Mouse (Mus musculus): ENCODE results near the gene Slc27a2.
"Not testable (repeated sequence)": the region's sequence is repeated elsewhere in the genome, so short reads cannot be mapped to it uniquely, and the experiment has no call there.

The Slc27a2 gene

DNA sequence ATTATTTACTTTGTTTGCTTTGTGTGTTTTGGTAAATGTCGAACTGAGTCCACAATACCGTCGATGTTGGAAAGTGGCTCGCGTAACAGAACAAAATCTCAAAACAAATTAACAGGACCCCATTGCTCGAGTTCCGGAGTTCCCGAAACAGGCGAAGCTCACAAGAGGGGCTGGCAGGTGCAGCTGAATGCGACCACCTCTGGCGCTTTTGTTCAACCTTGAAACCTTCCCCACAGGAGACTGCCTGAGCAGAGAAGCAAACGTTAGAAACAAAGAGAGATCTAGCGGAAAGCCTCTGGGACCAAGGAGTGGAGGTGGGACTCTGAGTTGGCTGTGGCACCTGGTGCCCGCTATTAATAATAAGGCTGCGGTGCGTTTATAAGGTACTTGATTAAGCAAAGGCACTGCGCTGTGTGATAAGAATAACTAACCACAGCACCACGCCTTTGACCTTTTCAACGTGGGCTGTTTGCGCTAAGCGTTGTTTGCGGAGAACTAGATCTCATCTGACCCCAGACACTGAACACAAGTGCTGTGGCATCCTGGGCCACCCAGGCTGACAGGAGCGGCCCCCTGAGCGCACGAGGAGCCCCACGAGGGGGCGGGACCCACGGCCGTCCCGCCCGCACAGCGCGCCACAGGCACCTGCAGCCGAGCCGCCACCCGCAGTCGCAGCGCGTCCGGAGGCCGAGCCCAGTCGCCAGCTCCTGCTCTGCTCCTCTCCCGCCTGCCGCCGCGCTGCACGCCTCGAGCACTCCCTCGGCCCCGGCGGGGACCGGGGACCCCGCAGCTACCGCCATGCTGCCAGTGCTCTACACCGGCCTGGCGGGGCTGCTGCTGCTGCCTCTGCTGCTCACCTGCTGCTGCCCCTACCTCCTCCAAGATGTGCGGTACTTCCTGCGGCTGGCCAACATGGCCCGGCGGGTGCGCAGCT, at the start of gene Slc27a2:
Slc27a2 (plus strand) TSS at position 51 of the 934 bp plus-strand sequence.
- DNase-seq (ENCODE audit: extremely low read depth, low read depth, low spot score): no peak

DNA sequence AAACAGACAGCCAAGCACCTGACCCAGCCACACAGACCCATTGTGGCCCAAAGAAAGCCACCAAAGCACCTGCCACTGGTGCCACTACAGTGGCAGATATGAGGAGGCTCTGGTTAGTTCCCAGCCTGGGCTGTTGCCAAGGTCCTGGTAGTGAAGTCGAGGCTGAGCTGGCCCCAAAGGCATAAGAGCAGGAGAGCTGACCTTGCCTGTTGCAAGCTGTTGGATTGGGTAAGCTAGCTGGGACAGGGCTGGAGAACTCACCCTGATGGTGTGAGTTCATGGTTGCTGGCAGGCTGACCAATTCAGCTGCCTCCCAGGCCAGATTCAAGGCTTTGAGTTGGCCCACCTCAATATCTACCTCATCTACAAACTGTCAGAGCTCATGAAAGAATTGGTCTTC, 47.1 kb upstream of the Slc27a2 start:
- no peak for DNase-seq (ENCODE audit: extremely low read depth, low read depth, low spot score)

DNA sequence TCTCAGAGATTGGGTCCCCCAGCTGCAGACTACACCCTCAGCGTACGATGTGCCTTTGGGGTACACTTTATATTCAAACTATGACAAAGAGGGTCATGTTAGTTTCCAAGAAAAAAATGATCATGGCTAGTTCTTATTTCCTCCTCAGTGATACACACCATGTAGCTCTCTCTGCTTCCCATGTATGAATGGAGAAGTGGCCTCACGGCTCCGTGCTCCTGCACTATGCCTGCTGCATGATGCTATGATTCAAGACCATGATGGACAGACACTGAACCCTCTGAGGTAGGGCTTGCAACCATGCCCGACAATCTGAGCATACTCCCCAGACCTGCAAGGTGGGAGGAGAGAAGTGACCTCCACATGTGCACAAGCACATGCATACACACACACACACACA, 44.7 kb upstream of the Slc27a2 start:
- DNase-seq (ENCODE audit: extremely low read depth, low read depth, low spot score): no peak

DNA sequence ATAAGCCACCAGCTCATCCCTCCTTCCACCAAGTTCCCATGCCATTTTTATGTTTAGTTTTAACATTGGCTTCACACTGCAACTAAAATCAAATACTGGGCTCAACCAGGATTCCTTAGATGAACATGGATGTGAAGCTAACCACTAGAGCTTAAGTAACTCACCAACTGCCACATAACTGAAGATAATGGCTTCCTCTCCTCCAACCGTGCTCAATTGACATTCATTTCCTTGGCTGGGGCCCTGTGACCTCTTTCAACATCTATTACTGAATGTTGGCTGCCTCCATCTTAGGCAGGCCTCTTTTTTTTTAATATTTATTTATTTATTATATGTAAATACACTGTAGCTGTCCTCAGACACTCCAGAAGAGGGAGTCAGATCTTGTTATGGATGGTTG, 44.0 kb upstream of the Slc27a2 start:
- DNase-seq (ENCODE audit: extremely low read depth, low read depth, low spot score): no peak

DNA sequence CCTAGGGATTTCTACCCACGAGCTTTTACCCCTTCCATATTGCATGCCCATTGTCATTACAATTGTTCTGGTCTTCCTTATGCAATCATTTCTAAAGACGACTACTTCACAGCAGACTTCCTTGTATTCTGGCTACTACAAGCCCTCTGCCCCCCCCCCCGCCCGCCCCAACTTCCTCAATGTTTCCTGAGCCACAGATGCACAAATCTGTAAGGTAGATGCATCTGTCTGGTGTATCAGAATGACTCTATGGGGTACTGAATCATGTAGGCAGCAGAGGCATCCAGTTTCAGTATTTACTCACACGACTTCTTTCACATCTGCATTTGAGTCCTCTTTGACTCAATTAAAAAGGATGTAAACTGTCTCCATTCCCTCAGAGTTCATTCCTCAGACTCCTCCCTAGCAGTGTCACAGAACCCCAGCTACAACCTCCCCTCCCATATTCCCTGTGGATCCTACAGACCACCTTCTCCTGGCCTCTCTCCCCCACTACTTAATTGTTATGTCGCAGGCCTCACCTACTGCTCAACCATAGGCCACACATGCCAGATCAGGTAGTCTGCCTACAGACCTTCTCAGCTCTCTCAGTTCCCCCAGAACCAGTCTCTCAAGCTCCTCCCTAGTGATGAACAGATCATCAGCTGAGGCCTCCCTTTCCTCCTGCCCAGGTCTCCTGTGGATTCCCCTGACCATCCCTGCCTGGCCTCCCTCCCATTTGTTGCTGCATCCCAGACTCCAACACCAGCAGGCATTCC, 37.0 kb upstream of the Slc27a2 start:
- no peak for DNase-seq (ENCODE audit: extremely low read depth, low read depth, low spot score)

DNA sequence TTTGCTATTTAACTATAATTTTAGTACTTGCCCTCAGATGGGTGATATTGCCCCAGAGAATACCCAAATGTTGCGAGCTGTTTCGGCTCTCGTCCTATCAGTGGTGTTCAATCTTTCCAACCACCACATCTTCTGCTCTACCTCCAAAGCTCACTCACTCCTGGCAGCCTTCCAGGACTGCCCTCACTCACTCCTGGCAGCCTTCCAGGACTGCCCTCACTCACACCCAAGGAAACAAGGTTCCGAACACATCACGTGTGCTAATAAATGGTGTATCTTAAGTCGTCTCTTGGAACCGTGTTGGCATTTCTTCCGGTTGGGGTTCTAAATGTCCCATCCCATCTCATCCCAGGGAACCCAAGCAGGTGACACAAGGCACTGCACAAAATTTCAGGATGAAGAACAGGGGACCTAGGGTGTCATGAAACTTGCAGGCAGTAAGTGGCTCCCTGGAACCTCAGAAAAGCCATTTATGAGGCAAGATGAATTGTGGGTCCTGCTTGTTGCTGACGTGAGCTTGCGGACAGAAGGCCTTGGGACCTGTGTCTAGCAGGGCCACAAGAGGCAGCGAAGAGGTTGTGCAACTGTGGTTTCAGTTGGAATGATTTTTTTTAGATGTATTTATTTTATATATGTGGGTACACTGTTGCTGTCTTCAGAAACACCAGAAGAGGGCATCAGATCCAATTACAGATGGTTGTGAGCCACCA, 32.2 kb upstream of the Slc27a2 start:
- DNase-seq (ENCODE audit: extremely low read depth, low read depth, low spot score): no peak

DNA sequence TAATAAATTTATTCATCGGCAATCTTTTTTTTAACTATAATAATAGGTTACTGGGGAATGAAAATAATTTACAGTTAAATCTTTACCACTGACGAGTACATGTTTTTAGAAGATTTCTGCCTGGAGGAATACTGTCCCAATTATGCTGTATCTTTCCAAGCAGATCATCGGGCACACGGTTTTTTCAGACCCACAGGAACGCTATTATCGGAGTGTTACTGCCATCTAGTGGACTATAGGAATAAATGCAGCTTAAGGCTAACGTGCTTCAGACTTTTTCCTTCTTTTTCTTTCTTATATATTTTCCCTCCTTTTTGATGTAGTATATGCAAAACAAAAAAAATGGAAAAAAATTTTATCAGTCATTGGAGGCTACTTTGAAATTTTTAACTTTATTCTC, 31.4 kb upstream of the Slc27a2 start:
- no peak for DNase-seq (ENCODE audit: extremely low read depth, low read depth, low spot score)

DNA sequence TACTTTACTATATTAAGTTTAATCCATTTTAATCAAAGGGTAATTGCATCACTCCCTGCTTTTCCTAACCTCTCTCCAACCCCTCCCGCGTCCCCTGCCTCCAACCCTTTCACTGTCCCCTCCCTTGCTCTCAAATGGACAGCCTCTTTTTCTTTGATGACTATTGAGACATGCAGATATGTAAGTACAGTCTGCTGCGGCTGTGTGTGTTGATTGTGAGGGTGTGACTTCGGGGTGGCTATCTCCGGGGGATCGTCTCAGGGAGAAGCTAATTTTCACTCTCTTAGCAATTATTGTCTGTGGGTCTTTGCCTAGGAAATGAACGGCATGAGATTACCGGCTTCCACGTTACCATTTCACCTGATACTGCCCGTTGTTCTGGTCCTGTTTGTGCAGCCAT, 30.7 kb upstream of the Slc27a2 start:
- no peak for DNase-seq (ENCODE audit: extremely low read depth, low read depth, low spot score)

DNA sequence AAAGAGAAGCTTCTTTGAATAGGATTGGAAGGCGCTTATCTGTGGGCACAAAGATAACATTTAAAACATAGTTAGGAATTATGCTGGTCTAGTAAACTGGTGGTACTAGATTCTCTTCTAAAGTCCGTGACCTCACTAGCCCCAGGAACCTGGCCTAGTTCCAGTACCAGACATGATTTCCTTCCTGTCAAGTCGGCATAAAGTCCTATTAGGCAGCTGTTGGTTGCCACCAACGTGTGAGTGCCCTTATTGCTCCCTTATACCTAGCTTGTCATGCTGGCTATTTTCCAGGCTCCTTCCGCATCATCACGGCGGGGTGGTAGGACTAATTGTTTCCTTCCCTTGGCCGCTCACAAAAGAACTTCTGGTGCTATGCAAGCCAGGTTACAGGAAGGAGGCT, 30.2 kb upstream of the Slc27a2 start:
- no peak for DNase-seq (ENCODE audit: extremely low read depth, low read depth, low spot score)

DNA sequence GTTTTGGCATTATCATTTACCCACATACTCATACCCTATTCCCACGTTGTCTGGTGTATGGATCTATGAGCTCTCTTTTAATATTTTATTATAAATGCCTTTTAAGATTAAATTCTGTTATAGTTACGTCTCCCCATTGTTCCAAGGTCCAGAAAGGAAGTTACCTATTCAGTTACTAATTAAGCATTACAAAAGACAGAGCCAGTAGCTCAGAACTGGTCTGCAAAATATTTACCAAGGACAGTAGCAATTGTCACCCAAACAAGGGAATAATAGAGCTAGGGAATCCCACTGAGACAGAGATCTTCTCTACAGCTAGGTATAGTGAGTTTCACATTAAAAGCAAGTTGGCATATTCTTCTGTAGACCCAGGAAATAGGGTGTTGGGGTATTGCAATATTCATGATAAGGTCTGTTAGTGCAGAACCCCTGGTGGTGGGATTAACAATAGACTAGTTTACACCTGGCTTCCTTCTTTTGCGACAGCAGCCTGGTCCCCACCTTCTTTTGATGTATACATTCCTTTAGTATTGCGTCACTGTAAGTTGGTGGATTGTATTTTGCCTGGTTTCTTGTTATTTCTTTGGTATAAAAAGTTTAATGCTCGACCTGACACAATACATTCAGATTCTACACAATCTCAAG, 29.0 kb upstream of the Slc27a2 start:
- DNase-seq (ENCODE audit: extremely low read depth, low read depth, low spot score): not testable (repeated sequence)

DNA sequence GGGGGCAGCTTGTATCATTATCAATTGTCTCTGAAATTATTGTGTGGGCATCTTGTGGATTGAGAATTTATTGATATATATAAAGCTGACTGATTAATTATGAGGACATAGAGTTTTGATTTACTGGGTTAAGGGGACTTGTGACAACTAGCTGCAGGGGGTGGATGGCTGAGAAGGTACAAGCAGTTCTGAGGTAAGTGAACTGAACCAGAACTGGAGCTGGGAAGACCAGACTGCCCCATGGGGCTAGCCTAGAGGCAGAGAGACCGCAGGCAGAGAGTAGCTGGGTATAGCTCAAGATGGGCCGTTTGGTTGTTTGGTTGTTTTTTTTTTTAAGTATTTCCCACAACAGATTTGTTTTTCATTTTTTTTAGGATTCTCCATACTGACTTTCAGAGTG, 27.9 kb upstream of the Slc27a2 start:
- no peak for DNase-seq (ENCODE audit: extremely low read depth, low read depth, low spot score)

DNA sequence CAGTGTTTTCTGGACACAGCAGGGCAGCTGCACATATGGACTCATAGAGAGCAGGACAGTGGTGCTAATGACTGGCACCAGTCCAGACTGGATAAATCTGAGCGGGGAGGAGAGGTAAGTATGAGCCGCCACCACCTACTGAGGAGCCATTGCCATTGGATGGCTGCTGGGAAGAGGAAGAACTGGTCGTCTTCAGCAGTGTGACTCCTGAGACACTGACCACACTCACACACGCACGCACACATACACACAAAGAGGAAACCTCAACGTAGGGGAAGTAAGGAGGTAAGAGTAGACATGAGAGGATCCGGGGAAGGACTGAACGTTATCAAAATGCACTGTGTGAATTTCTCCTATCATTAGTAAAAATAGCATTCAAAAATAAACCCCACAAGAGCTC, 24.7 kb upstream of the Slc27a2 start:
- DNase-seq (ENCODE audit: extremely low read depth, low read depth, low spot score): no peak

DNA sequence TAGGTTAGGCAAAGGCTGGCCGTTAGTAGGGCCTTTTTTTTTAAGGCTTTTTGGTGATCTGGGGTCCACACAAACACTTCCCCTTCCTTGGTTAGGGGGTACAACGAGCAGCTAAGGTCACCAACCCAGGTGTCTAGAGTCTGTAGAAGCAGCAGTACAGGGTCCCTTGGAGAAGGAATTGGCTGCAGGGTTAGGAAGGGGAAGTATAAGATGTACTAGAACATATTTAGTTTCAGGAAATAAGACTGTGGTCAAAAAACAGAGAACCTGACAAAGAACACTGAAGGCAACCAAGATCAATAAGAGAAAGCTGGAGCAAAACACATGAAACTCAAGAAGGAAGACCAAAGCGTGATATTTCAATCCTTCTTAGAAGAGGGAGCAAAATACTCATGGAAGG, 21.6 kb upstream of the Slc27a2 start:
- no peak for DNase-seq (ENCODE audit: extremely low read depth, low read depth, low spot score)

DNA sequence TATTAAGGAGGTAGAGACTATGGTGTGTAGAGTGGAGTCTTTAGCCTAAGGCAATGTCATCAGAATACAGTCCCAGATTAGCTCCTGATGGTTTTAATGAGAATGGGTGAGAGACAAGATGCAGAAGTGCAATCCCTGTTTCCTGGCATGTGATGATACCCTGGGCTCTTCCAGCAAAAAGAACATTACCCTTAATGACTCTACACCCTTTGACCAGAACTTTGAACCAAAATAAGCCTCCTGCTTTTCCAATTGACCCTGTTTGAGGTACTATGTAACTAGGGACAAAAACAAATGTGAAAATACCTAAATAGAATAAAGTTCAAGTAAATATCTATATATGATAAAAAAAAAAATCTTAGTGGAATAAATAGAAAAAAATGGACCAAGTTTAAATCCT, 14.6 kb upstream of the Slc27a2 start:
- DNase-seq (ENCODE audit: extremely low read depth, low read depth, low spot score): no peak

DNA sequence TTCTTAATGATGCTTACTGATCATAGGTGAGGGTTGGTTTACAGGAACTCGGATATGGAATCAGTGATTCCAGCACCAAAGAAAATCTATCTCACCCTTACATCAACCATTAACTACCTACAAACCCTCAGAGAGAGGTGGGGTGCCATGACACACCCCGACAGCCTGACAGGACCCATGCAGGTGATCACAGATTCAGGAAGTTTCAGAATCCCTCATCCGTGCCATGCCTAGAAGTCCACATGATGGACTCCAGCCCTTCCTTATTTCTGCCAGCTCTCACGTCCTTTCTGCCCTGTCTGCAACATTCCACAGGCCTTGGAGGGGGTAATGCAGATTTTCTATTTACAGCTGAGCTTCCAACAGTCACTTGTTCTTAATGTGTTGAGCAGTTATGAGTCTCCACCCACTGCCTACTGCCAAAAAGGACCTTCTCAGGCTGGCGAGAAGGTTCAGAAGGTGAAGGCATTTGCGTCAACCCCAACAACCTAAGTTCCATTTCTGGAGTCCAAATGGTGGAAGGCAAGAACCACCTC, 11.7 kb upstream of the Slc27a2 start:
- DNase-seq (ENCODE audit: extremely low read depth, low read depth, low spot score): no peak

DNA sequence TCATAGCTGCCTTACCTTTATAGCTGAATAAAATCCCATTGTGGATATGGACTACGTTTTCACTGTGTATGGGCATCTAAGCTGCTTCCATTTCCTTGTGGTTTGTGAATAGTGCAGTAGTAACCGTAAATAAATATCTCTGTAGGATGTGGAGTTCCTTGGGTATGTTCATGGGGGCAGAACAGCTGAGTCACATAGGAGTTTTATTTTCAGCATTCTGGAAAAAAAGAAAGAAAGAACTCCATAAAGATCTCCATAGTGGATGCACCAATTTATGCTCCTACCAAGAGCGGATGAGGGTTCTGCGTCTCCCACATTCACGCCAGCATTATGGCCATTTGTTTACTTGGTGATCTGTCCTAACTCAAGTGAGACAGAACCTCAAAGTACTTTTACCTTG, 10.0 kb upstream of the Slc27a2 start:
- no peak for DNase-seq (ENCODE audit: extremely low read depth, low read depth, low spot score)

DNA sequence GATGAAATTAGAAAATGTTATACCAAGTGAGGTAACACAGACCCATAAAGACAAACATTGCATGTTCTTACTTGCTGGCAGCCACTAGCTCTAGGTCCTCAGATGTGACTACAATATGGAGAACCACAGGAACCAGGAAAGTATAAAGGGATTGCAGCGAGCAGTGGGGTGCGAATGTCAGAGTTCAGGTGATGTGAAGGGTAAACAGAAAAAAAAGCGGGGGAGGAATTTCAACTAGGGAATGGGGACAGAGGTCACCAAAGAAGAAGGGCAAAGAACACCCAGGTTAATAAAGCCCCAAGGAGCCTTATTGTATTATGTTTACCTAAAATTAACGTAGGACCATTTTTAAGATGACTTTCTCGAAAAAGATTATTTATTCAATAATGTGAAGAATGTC, 6.9 kb upstream of the Slc27a2 start:
- no peak for DNase-seq (ENCODE audit: extremely low read depth, low read depth, low spot score)

DNA sequence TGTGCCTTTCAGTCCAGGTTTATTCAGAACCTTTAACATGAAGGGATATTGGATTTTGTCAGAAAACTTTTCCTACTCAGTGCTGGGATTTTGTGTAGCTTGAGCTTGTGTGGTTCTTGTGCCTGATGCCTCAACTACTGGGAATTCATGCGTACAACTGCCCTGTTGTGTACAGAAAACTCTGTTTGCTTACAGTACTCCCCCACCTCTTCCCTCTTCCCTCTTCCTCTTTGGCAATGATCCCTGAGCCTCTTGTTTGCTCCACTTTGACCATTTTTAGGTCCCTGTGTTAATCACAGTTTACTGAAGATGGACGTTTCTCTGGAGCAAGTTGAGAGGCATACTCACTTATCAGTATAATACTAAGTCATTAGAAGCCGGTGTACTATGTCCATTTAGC, 5.8 kb upstream of the Slc27a2 start:
- DNase-seq (ENCODE audit: extremely low read depth, low read depth, low spot score): no peak

DNA sequence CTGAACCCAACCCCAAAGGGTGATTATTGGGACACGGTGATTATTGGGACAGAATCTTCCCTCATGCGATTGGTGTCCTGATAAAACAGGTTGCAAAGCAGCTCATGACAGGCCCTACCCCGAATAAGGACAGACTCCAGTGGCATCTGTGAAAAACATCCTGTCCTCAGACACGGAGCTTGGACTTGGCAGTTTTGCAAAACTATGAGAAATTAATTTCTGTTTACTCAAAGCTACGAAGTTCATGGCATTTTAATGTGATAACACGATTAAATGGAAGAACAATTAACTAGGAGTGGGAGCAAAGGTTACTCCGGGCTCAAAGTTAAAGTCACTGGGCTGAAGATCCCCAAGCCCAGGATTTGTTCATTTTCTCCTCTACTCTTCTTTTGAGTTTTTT, 2.5 kb upstream of the Slc27a2 start:
- DNase-seq (ENCODE audit: extremely low read depth, low read depth, low spot score): no peak

DNA sequence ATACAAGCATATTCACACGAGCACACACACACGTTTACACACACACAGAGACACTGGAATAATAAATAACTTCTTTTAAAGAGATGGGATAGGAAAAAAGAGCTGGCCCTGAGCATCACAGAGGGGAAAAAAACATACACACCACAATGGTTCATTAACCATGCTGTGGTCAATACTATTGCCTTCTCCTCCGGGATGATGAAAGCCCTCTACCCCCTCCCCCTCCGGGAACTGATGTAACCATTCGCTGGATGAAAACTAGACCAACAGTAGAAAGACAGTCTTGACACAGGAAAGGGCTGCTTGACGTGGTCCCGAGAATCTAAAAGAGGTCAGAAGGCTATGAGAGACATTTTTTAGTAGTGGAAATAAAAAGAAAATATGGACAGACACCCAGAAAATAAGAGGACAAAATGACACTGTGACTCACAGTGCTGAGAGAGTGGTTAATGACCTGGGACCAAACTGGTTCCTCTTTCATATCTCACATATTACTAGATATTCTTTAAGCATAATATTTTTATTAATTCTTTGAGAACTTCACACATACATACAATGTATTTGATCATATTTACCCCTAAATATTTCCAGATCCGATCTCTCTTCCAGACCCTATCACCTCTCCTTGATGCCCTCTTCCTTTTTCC, 840 bp upstream of the Slc27a2 start:
- DNase-seq (ENCODE audit: extremely low read depth, low read depth, low spot score): no peak

Measured in fat pad, adult 2 months (tissue).